Mouse (Mus musculus): ENCODE results near the gene Ccdc92b.

- TF ChIP-seq FLI1 (IDR thresholded peaks at IDR 0.05; ENCODE audit: low read length) = no peak
- TF ChIP-seq GATA1 (IDR thresholded peaks at IDR 0.05; ENCODE audit: borderline replicate concordance, low read length) = no peak
These were observed 6.0 kb upstream of the Ccdc92b start for GRCm38 (mm10) chr11:74613428-74613827.
